Mouse (Mus musculus): ENCODE measurements around the gene Hist1h3h.

Hist1h3h gene

GRCm38 (mm10) chr13:21717397-21718357, at the start of gene Hist1h3h:
Gene Hist1h3h, plus strand, starts transcription at chr13:21717659.
- POLR2A ChIA-PET: interaction anchor here (0.6 to 8.5 kb wide), 87 partner anchors 9 to 1967 kb away, joined by 3 to 241 read pairs (median 7); partner anchors contain the start of genes Hist1h1b (in 4 of the 4), Hist1h2ah (in 4 of the 4), Hist1h2ak (in 4 of the 4) and Hist1h2an (in 4 of the 4)
- CTCF ChIA-PET: interaction anchor here in 2 of 4 experiments (0.6 to 1.3 kb wide), 2 partner anchors 16 to 330 kb away, joined by 3 to 5 read pairs; no protein-coding TSS in a partner anchor

GRCm38 (mm10) chr13:21677305-21677704, 40.2 kb upstream of the Hist1h3h start, which contains the start of gene Olfr1360:
Gene Olfr1360, minus strand, starts transcription at chr13:21677405.
- CTCF ChIA-PET: no interaction called here
- POLR2A ChIA-PET: no interaction called here

GRCm38 (mm10) chr13:21697811-21698210, 19.6 kb upstream of the Hist1h3h start, which contains the start of gene Olfr1359:
Gene Olfr1359, plus strand, starts transcription at chr13:21698111.
- ChIA-PET CTCF (no interaction called here), POLR2A (interaction anchor here in 1 of 4 experiments (0.6 to 0.7 kb wide), 2 partner anchors 13 to 297 kb away, joined by 3 read pairs; no protein-coding TSS in a partner anchor)

GRCm38 (mm10) chr13:21706669-21707068, 10.8 kb upstream of the Hist1h3h start:
- ChIA-PET POLR2A (interaction anchor here in 1 of 4 experiments (1.4 to 1.7 kb wide), 3 partner anchors 10 to 176 kb away, joined by 5 to 9 read pairs (median 5); partner anchors contain the start of genes Hist1h2ai, Hist1h2an, Hist1h2bl and Hist1h2bp), CTCF (no interaction called here)

- CTCF ChIA-PET: interaction anchor here in 1 of 4 experiments (0.6 kb wide), 1 partner anchor 13 kb away, joined by 6 read pairs; no protein-coding TSS in a partner anchor
- POLR2A ChIA-PET: interaction anchor here in 3 of 4 experiments (0.6 to 2.5 kb wide), 31 partner anchors 11 to 1824 kb away, joined by 3 to 20 read pairs (median 4); partner anchors contain the start of genes Hist1h2ak (in 3 of the 3), Hist1h2an (in 3 of the 3), Hist1h2bm (in 3 of the 3) and Hist1h2bn (in 3 of the 3)
These were observed 7.3 kb upstream of the Hist1h3h start for GRCm38 (mm10) chr13:21710031-21710711.

- CTCF ChIA-PET: interaction anchor here in 2 of 4 experiments (0.6 to 0.7 kb wide), 2 partner anchors 14 to 268 kb away, joined by 3 to 6 read pairs; no protein-coding TSS in a partner anchor
- POLR2A ChIA-PET: interaction anchor here (0.6 to 2.5 kb wide), 34 partner anchors 10 to 1823 kb away, joined by 3 to 20 read pairs (median 4); partner anchors contain the start of genes Hist1h2ak (in 3 of the 4), Hist1h2an (in 3 of the 4), Hist1h2bm (in 3 of the 4) and Hist1h2bn (in 3 of the 4)
These were observed 6.5 kb upstream of the Hist1h3h start for GRCm38 (mm10) chr13:21710821-21711525.

GRCm38 (mm10) chr13:21711698-21712097, 5.8 kb upstream of the Hist1h3h start:
- ChIA-PET CTCF (no interaction called here), POLR2A (interaction anchor here in 3 of 4 experiments (1.0 to 2.5 kb wide), 17 partner anchors 9 to 478 kb away, joined by 3 to 20 read pairs (median 6); partner anchors contain the start of genes Hist1h2ak (in 2 of the 3), Hist1h2an (in 2 of the 3), Hist1h2bn (in 2 of the 3) and Hist1h2bp (in 2 of the 3))

GRCm38 (mm10) chr13:21714725-21715124, 2.7 kb upstream of the Hist1h3h start:
- CTCF ChIA-PET: interaction anchor here in 1 of 4 experiments (0.7 to 1.3 kb wide), 2 partner anchors 19 to 321 kb away, joined by 3 to 5 read pairs; partner anchors contain the start of genes Hist1h2ah and Hist1h2bk

GRCm38 (mm10) chr13:21715131-21715863, 2.2 kb upstream of the Hist1h3h start:
- CTCF ChIA-PET: interaction anchor here in 2 of 4 experiments (0.7 to 1.3 kb wide), 3 partner anchors 19 to 320 kb away, joined by 3 to 5 read pairs (median 3); partner anchors contain the start of genes Hist1h2ah (in 1 of the 2), Hist1h2bk (in 1 of the 2) and Hist1h4j (in 1 of the 2)
- POLR2A ChIA-PET: interaction anchor here (0.5 to 8.5 kb wide), 42 partner anchors 8 to 1856 kb away, joined by 3 to 241 read pairs (median 14); partner anchors contain the start of genes Hist1h4j (in 4 of the 4), Hist1h1b (in 3 of the 4), Hist1h2ag (in 3 of the 4) and Hist1h2ak (in 3 of the 4)

More at GRCm38 (mm10) chr13:21714725-21715124, 2.7 kb upstream of the Hist1h3h start:
- POLR2A ChIA-PET: interaction anchor here in 3 of 4 experiments (1.2 to 8.5 kb wide), 20 partner anchors 12 to 327 kb away, joined by 3 to 241 read pairs (median 40); partner anchors contain the start of genes Hist1h1b (in 3 of the 3), Hist1h2an (in 3 of the 3), Hist1h2bp (in 3 of the 3) and Hist1h4k (in 3 of the 3)

- ChIA-PET POLR2A (interaction anchor here (0.5 to 8.5 kb wide), 70 partner anchors 8 to 1968 kb away, joined by 3 to 241 read pairs (median 7); partner anchors contain the start of genes Hist1h1b (in 4 of the 4), Hist1h2ak (in 4 of the 4), Hist1h2an (in 4 of the 4) and Hist1h2bn (in 4 of the 4)), CTCF (interaction anchor here in 2 of 4 experiments (0.8 to 1.3 kb wide), 3 partner anchors 17 to 320 kb away, joined by 3 to 5 read pairs (median 3); partner anchors contain the start of genes Hist1h2ah (in 1 of the 2), Hist1h2bk (in 1 of the 2) and Hist1h4j (in 1 of the 2))
These were observed 1.5 kb upstream of the Hist1h3h start, which contains the start of the genes Hist1h2bl and Hist1h2ai for GRCm38 (mm10) chr13:21715864-21716539. Gene Hist1h2bl, minus strand, starts transcription at chr13:21716143. Gene Hist1h2ai, plus strand, starts transcription at chr13:21716422.

- POLR2A ChIA-PET: interaction anchor here (0.5 to 8.5 kb wide), 86 partner anchors 8 to 1968 kb away, joined by 3 to 241 read pairs (median 7); partner anchors contain the start of genes Hist1h1b (in 4 of the 4), Hist1h2ak (in 4 of the 4), Hist1h2an (in 4 of the 4) and Hist1h2bn (in 4 of the 4)
These were observed 693 bp upstream of the Hist1h3h start for GRCm38 (mm10) chr13:21716540-21717391.

GRCm38 (mm10) chr13:21718381-21719080, 1.1 kb downstream of the Hist1h3h start:
- POLR2A ChIA-PET: interaction anchor here (0.5 to 8.5 kb wide), 55 partner anchors 8 to 1342 kb away, joined by 3 to 241 read pairs (median 9); partner anchors contain the start of genes Hist1h1b (in 4 of the 4), Hist1h2ah (in 4 of the 4), Hist1h2ak (in 4 of the 4) and Hist1h2an (in 4 of the 4)

More at GRCm38 (mm10) chr13:21716540-21717391, 693 bp upstream of the Hist1h3h start:
- CTCF ChIA-PET: interaction anchor here in 2 of 4 experiments (0.6 to 1.0 kb wide), 2 partner anchors 17 to 331 kb away, joined by 3 to 5 read pairs; no protein-coding TSS in a partner anchor

More at GRCm38 (mm10) chr13:21718381-21719080, 1.1 kb downstream of the Hist1h3h start:
- CTCF ChIA-PET: interaction anchor here in 1 of 4 experiments (0.8 to 1.3 kb wide), 2 partner anchors 13 to 15 kb away, joined by 3 to 5 read pairs; no protein-coding TSS in a partner anchor
